Mouse (Mus musculus): Measurements from ENCODE around the gene Mta3.

DNA sequence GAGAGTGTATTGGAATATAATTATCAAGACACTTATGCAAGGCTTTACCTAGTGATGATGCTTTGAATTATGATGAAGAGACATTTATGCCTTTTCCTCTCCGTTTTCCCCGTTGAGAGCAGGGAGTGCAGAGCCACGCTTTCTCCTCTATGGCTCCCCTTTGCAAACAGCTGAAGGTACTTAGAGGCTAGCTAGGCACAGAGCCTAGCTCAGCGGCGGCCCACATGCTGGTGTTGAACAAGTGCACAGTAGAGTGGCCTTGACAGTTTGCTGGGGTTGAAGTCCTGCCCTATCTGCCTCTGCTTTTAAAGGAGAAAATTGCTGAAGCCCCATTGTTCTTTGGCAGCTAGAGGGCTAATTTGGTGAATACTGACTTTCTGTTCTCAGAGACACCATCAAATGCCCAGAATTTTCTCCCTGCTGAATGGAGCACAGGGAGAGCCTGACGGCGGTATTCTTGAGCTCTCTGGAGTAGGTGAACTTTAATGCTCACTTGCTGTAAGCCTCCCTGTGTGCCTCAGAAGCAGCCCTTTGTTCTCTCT is 34.2 kb downstream of the Mta3 start:
- no peak for TF ChIP-seq POLR2A (IDR thresholded peaks at IDR 0.05; ENCODE audit: insufficient read depth, low read length)
- no peak for TF ChIP-seq CTCF (IDR thresholded peaks at IDR 0.05; ENCODE audit: low read depth, low read length)

Measured in ES-Bruce4 (cell line).